Mouse (Mus musculus): Measurements from ENCODE around the gene Rccd1. TPM values are rescaled to one million over a fixed set of nuclear protein-coding genes. Genes with fewer than 3 reads are reported as not detected.

Rccd1 gene
- polyA plus RNA-seq, 1 experiment from 2014 or later: 13.9 TPM

GRCm38 (mm10) chr7:80294764-80295648 lies 29.2 kb downstream of the Rccd1 start:
- Histone ChIP-seq H3K4me1 (peaks cover 5% of the 10 kb centered on the region), H3K4me3 (peak overlapping the region; percentile 64), H3K27me3 (replicated peaks) (no peaks in the 10 kb centered on the region), H3K27ac (peak overlapping the region; percentile 50), H3K9me3 (no peaks in the 10 kb centered on the region), H3K4me2 (peak overlapping the region; percentile 99), H3K9ac (peak overlapping the region; percentile 48), H3K36me3 (replicated peaks) (peaks cover 6% of the 10 kb centered on the region; the same call in 1 of the 2 replicates)
- 9% methylated on average over 37 of the region's 37 CpGs for WGBS
- no peak for ATAC-seq (replicated peaks)

- Histone ChIP-seq H3K4me1 (peaks cover 5% of the 10 kb centered on the region), H3K27me3 (replicated peaks) (no peaks in the 10 kb centered on the region), H3K9me3 (no peaks in the 10 kb centered on the region), H3K27ac (peak within 1 kb of the TSS; percentile 64), H3K9ac (peak within 1 kb of the TSS; percentile 48), H3K4me2 (peak within 1 kb of the TSS; percentile 99), H3K4me3 (peak within 1 kb of the TSS; percentile 64), H3K36me3 (replicated peaks) (peaks cover 6% of the 10 kb centered on the region; the same call in 1 of the 2 replicates)
- peak; percentile 99 for ATAC-seq (replicated peaks)
- WGBS: under 1% methylated on average over 52 of the region's 52 CpGs
Measured at GRCm38 (mm10) chr7:80294062-80294763, 30.0 kb downstream of the Rccd1 start, which contains the start of gene Prc1. Gene Prc1, plus strand, starts transcription at chr7:80294450.

- 81% methylated on average over 10 of the region's 10 CpGs for WGBS
- H3K9me3 ChIP-seq: no peaks in the 10 kb centered on the region
- H3K27ac ChIP-seq: no peak overlapping the region
- H3K4me1 ChIP-seq: no peaks in the 10 kb centered on the region
- no peak for ATAC-seq (replicated peaks)
- no peak overlapping the region for H3K4me2 ChIP-seq
- no peak overlapping the region for H3K9ac ChIP-seq
- H3K4me3 ChIP-seq: no peak overlapping the region
- H3K27me3 ChIP-seq (replicated peaks): no peaks in the 10 kb centered on the region
- H3K36me3 ChIP-seq (replicated peaks): peaks cover 61% of the 10 kb centered on the region
Measured at GRCm38 (mm10) chr7:80287736-80288135, 36.5 kb downstream of the Rccd1 start.

GRCm38 (mm10) chr7:80285725-80286124 lies 38.5 kb downstream of the Rccd1 start:
- Histone ChIP-seq H3K4me1 (no peaks in the 10 kb centered on the region), H3K9ac (no peak overlapping the region), H3K4me2 (no peak overlapping the region), H3K9me3 (no peaks in the 10 kb centered on the region), H3K27ac (no peak overlapping the region), H3K4me3 (no peak overlapping the region), H3K36me3 (replicated peaks) (peaks cover 64% of the 10 kb centered on the region), H3K27me3 (replicated peaks) (no peaks in the 10 kb centered on the region)
- WGBS: 94% methylated on average over 6 of the region's 6 CpGs
- ATAC-seq (replicated peaks): no peak

GRCm38 (mm10) chr7:80284391-80284790 lies 39.9 kb downstream of the Rccd1 start:
- Histone ChIP-seq H3K36me3 (replicated peaks) (peaks cover 69% of the 10 kb centered on the region), H3K9ac (no peak overlapping the region), H3K4me3 (no peak overlapping the region), H3K4me1 (no peaks in the 10 kb centered on the region), H3K9me3 (no peaks in the 10 kb centered on the region), H3K27ac (no peak overlapping the region), H3K4me2 (no peak overlapping the region), H3K27me3 (replicated peaks) (no peaks in the 10 kb centered on the region)
- whole genome bisulfite sequencing: 93% methylated on average over 5 of the region's 5 CpGs
- no peak for ATAC-seq (replicated peaks)

GRCm38 (mm10) chr7:80283226-80283918 lies 40.9 kb downstream of the Rccd1 start:
- no peak overlapping the region for H3K9ac ChIP-seq
- H3K27me3 ChIP-seq (replicated peaks): no peaks in the 10 kb centered on the region
- H3K9me3 ChIP-seq: no peaks in the 10 kb centered on the region
- peaks cover 75% of the 10 kb centered on the region for H3K36me3 ChIP-seq (replicated peaks)
- no peak for ATAC-seq (replicated peaks)
- H3K27ac ChIP-seq: no peak overlapping the region
- H3K4me3 ChIP-seq: no peak overlapping the region
- H3K4me1 ChIP-seq: no peaks in the 10 kb centered on the region
- 93% methylated on average over 3 of the region's 3 CpGs for WGBS
- no peak overlapping the region for H3K4me2 ChIP-seq

GRCm38 (mm10) chr7:80281646-80282045 lies 42.6 kb downstream of the Rccd1 start:
- Histone ChIP-seq H3K9me3 (no peaks in the 10 kb centered on the region), H3K27ac (no peak overlapping the region), H3K36me3 (replicated peaks) (peaks cover 76% of the 10 kb centered on the region), H3K4me2 (no peak overlapping the region), H3K27me3 (replicated peaks) (no peaks in the 10 kb centered on the region), H3K4me3 (no peak overlapping the region), H3K9ac (no peak overlapping the region), H3K4me1 (no peaks in the 10 kb centered on the region)
- ATAC-seq (replicated peaks): no peak
- WGBS: 91% methylated on average over 3 of the region's 3 CpGs

- no peaks in the 10 kb centered on the region for H3K27me3 ChIP-seq (replicated peaks)
- 92% methylated on average over 2 of the region's 2 CpGs for WGBS
- no peak overlapping the region for H3K27ac ChIP-seq
- no peaks in the 10 kb centered on the region for H3K4me1 ChIP-seq
- H3K36me3 ChIP-seq (replicated peaks): peaks cover 76% of the 10 kb centered on the region
- H3K9ac ChIP-seq: no peak overlapping the region
- H3K9me3 ChIP-seq: no peaks in the 10 kb centered on the region
- no peak overlapping the region for H3K4me3 ChIP-seq
- no peak overlapping the region for H3K4me2 ChIP-seq
- no peak for ATAC-seq (replicated peaks)
Measured at GRCm38 (mm10) chr7:80280998-80281397, 43.3 kb downstream of the Rccd1 start.

- Histone ChIP-seq H3K9ac (no peak overlapping the region), H3K27me3 (replicated peaks) (no peaks in the 10 kb centered on the region), H3K9me3 (peaks cover 3% of the 10 kb centered on the region; the same call in 1 of the 2 replicates), H3K4me2 (no peak overlapping the region), H3K36me3 (replicated peaks) (peaks cover 74% of the 10 kb centered on the region), H3K4me3 (no peak overlapping the region), H3K4me1 (no peaks in the 10 kb centered on the region), H3K27ac (no peak overlapping the region)
- no peak for ATAC-seq (replicated peaks)
- 86% methylated on average over 10 of the region's 10 CpGs for WGBS
Measured at GRCm38 (mm10) chr7:80280032-80280431, 44.2 kb downstream of the Rccd1 start.

GRCm38 (mm10) chr7:80276374-80276773 lies 47.9 kb downstream of the Rccd1 start:
- Histone ChIP-seq H3K4me3 (no peak overlapping the region), H3K9me3 (peaks cover 12% of the 10 kb centered on the region), H3K27me3 (replicated peaks) (no peaks in the 10 kb centered on the region), H3K4me1 (peaks cover 6% of the 10 kb centered on the region; the same call in 1 of the 2 replicates), H3K9ac (no peak overlapping the region), H3K4me2 (no peak overlapping the region), H3K36me3 (replicated peaks) (peaks cover 78% of the 10 kb centered on the region), H3K27ac (no peak overlapping the region)
- WGBS: 97% methylated on average over 4 of the region's 4 CpGs
- no peak for ATAC-seq (replicated peaks)

GRCm38 (mm10) chr7:80273456-80273855 lies 50.8 kb downstream of the Rccd1 start:
- Histone ChIP-seq H3K4me3 (no peak overlapping the region), H3K4me1 (peaks cover 27% of the 10 kb centered on the region), H3K9ac (no peak overlapping the region), H3K36me3 (replicated peaks) (peaks cover 55% of the 10 kb centered on the region), H3K27ac (no peak overlapping the region), H3K27me3 (replicated peaks) (no peaks in the 10 kb centered on the region), H3K4me2 (no peak overlapping the region), H3K9me3 (peaks cover 12% of the 10 kb centered on the region)
- ATAC-seq (replicated peaks): no peak
- 91% methylated on average over 2 of the region's 2 CpGs for WGBS

GRCm38 (mm10) chr7:80269751-80270255 lies 54.5 kb downstream of the Rccd1 start:
- peak overlapping the region; percentile 73 for H3K27ac ChIP-seq
- H3K27me3 ChIP-seq (replicated peaks): no peaks in the 10 kb centered on the region
- WGBS: under 1% methylated on average over 23 of the region's 23 CpGs
- H3K4me2 ChIP-seq: peak overlapping the region; percentile 59
- H3K4me3 ChIP-seq: peak overlapping the region; percentile 65
- H3K36me3 ChIP-seq (replicated peaks): peaks cover 41% of the 10 kb centered on the region
- peak; percentile 74 for ATAC-seq (replicated peaks)
- H3K9me3 ChIP-seq: peaks cover 6% of the 10 kb centered on the region
- peaks cover 29% of the 10 kb centered on the region for H3K4me1 ChIP-seq
- peak overlapping the region; percentile 71 for H3K9ac ChIP-seq
